Mouse (Mus musculus) gastrocnemius, postnatal 10 days (tissue): ENCODE results near the gene Cdc5l. TPM values are rescaled to one million over a fixed set of nuclear protein-coding genes. Genes with fewer than 3 reads are reported as not detected.
"Not testable (repeated sequence)": the region's sequence is repeated elsewhere in the genome, so short reads cannot be mapped to it uniquely, and the experiment has no call there.

Experiments
- DNase-seq: peaks from one replicate; pipeline ENCODE4 v3.0.0; 2021; ENCODE audit warnings: mixed read lengths
- long read RNA-seq, 2 experiments: library from polyadenylated mRNA; stranded (forward); transcript quantifications; one replicate each; pipeline ENCODE4 v2.0.0; 2021
- total RNA-seq, 2 experiments: library from RNA; stranded (reverse); gene quantifications; 2 replicates each; pipeline ENCODE4 v1.2.3; 2021

Cdc5l gene
- 10 to 100 TPM; 34.8 to 39.4 TPM for total RNA-seq
- long read RNA-seq, experiment 1, transcript Cdc5l-201 (16 exons, 3,027 nt), result major isoform, 28 of 33 reads
- long read RNA-seq, experiment 1, partial matches to known transcripts, result 3 of 33 reads
- long read RNA-seq, experiment 1, other reads (novel, unspliced or antisense), result 2 of 33 reads
- long read RNA-seq, experiment 2, transcript Cdc5l-201 (16 exons, 3,027 nt), result major isoform, 18 of 25 reads
- long read RNA-seq, experiment 2, partial matches to known transcripts, result 6 of 25 reads
- long read RNA-seq, experiment 2, other reads (novel, unspliced or antisense), result 1 of 25 reads

- peak; percentile 98 for DNase-seq
Measured at GRCm38 (mm10) chr17:45433419-45434261, at the start of gene Cdc5l. Cdc5l (minus strand) TSS chr17:45433737.

DNA sequence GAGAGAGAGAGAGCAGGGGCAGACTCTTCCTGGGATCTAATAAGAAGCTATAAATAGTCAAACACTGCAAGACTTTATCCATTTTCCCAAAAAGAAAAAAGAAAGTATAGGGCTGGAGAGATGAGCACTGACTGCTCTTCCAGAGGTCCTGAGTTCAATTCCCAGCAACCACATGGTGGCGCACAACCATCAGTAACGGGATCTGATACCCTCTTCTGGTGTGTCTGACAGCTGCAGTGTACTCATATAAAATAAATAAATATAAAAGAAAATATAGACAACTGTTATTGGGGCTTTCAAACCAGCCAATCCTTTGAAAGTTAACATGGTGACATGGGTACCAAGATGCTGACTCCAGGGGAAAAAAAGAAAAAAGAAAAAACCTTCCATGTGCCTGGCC is 46.9 kb upstream of the Cdc5l start:
- no peak for DNase-seq

DNA sequence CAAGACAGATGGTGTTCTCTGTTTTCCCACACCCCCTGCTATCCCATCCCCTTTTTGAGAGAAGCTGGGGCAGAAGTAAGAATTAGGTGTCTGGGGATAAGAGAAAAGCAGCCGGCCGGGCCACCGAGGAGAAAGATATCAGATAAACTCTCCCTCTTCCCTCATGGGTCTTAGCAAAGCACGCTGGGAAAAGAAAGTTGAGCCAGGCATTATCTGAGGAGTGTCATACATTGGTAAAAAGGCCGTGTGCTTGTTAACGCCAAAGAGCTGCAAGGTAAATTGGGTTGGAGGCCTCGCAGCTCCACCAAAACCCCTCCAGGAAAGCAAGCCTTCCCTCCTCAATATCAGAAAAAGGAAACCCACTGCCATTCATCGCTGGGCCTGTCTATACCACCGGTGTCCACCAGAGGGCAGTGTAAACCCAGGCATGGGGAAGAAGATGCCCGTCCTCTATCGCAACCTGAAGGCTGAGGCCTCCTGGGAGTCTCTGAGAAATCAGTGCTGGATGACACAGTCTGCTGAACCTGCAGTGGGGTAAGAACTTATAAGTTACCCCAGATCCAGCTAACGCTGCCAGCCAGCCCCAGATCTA is 44.8 kb upstream of the Cdc5l start:
- peak; percentile 83 for DNase-seq

GRCm38 (mm10) chr17:45474669-45475465 is 41.3 kb upstream of the Cdc5l start, which contains the start of gene Spats1:
Spats1 (minus strand) TSS chr17:45475415.
- DNase-seq, result peak; percentile 43

GRCm38 (mm10) chr17:45474146-45474545 is 40.6 kb upstream of the Cdc5l start:
- no peak for DNase-seq

GRCm38 (mm10) chr17:45473667-45474066 is 40.1 kb upstream of the Cdc5l start:
- DNase-seq, result no peak

GRCm38 (mm10) chr17:45470726-45471125 is 37.2 kb upstream of the Cdc5l start:
- no peak for DNase-seq

GRCm38 (mm10) chr17:45468302-45468701 is 34.8 kb upstream of the Cdc5l start:
- DNase-seq, result no peak

- DNase-seq, result no peak
Measured at GRCm38 (mm10) chr17:45466701-45467100, 33.2 kb upstream of the Cdc5l start.

- no peak for DNase-seq
Measured at GRCm38 (mm10) chr17:45464255-45464654, 30.7 kb upstream of the Cdc5l start.

- DNase-seq, result no peak
Measured at GRCm38 (mm10) chr17:45462506-45462905, 29.0 kb upstream of the Cdc5l start.

- DNase-seq, result no peak
Measured at GRCm38 (mm10) chr17:45459062-45459461, 25.5 kb upstream of the Cdc5l start.

DNA sequence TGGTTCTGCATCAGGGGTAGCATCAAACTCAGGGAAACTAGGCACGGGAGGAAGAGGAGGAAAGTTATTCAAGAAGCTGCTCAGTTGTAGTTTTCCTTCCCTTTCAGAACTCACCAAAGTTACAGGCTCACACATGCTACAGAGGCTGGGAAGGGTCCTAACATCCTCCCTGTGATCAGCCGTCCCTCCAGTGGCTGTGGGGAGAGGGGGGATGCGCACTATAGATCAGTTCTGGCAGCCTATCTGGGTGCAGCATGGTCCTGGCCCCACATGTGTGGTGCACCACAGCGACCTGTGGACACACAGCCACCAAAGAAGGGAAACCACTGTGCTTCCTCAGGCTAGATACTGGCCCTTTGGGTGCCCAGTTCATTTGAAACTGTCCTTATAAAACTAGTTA is 25.0 kb upstream of the Cdc5l start:
- no peak for DNase-seq

GRCm38 (mm10) chr17:45457487-45457886 is 23.9 kb upstream of the Cdc5l start:
- no peak for DNase-seq

DNA sequence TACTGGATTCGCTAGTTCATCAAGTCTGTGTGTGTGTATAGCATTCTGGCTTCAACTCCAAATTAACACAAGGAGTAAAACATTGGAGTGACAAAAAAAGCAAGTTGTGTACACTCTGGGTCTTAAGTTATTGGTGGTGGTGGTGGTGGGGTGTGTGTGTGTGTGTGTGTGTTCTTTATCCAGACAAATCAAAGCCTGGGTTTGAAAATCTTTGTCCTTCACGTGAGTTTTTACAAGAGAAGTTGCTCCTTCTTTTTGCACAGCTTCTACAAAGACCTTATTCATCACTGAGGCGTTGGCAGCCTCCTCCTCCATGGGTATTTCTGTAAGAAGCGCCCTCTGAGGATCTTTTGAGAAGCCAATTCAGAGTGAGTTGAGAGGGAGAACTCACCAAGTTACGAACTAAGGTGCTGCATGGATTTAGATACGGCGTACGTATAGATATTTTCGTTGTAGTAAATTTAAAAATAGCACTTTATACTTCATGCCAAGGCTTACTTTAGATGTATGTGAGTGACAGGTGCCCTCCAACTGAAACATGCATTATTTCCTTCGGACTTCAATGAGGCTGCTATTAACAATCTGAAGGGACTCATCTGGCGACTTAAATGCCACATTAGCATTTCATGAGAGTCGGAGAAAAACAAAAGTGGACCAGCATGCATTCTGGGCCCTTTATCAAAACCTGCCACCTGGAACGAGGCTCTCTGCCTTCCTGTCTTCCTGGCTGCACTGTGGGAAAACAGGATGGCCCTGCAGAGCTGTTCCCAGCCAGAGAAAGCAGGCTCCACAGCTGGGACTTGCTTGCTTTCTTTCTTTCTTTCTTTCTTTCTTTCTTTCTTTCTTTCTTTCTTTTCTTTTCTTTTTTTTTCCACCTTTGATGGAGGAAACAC is 23.0 kb upstream of the Cdc5l start:
- DNase-seq, result no peak

DNA sequence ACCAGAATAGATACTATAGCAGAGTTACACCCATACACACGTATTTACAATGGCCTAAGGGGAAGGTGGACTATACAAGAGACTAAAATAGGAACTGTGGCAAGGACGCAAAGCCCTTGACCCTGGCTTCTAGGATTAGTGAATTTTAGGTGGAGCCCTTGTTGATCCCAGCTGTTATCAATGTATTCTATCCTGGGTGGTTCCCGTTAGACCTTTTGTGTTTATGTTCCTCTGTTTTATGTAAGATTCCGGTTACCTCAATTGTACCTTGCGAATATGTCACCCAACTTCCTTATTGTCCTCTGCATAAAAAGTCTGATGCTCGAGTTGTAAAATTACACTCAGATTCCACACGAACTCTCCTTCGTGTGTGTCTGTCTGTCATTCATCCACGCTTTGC is 22.2 kb upstream of the Cdc5l start:
- DNase-seq, result not testable (repeated sequence)

DNA sequence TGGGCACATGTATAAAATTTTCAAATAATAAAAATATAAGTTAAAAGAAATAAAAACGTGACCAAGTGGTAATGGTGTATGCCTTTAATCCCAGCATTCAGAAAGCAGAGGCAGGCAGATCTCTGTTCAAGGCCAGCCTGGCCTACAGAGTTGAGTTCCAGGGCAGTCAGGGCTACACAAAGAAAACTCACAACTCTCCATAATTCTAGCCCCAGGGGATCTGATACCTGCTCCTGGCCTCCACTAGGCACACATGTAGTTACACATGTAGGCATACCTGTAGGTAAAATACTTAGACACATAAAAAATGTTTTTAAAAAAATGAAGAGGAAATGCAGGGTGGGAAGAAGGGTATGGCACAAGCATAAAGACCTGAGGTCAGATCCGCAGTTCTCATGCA is 21.3 kb upstream of the Cdc5l start:
- no peak for DNase-seq

DNA sequence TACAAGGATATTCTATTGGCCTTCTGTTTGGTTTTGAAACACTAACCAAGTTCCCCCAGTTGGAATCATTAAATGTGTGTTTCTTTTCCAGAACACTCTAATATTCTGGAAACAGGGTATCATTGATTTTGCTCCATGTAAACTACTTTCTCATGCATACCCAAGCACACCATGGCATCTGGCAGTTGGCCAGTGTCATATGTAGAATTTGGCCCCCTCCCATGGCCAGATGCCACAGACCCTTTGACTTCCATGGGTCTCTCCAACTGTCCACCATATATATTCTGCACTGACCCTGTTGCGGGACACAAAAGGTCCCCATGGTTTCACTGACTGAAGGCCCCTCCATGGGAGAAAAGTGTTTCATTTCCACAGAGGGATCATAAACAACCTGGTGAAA is 18.7 kb upstream of the Cdc5l start:
- DNase-seq, result no peak

- no peak for DNase-seq
Measured at GRCm38 (mm10) chr17:45450153-45450552, 16.6 kb upstream of the Cdc5l start.

GRCm38 (mm10) chr17:45449586-45449985 is 16.0 kb upstream of the Cdc5l start:
- no peak for DNase-seq

DNA sequence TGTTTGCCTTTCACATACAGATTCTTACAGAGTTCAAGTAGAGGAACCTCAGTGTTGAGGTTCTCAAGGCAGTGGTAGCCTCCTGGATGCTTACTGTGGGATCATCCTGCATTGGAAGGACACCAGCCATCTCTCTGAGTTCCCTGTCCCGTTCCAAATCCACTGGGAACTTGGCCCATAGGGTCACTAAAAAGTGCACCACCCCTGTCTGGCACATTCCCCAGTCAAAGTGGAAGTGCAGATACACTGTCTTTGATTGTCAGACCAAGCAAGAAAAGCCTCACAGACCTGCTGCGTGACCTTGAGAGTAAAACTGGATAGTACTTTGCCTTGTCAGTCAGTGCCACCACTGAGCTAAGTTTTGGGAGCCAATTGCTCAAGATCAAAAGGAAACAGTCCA is 13.5 kb upstream of the Cdc5l start:
- DNase-seq, result no peak
